Mouse (Mus musculus) heart, adult 2 months (tissue): ENCODE measurements around the gene Rtel1.

ENCODE experiments used
- CTCF ChIP-seq: fragments of 200-600 bp; IDR thresholded peaks from 2 replicates; pipeline ENCODE4 v1.8.1; 2022; ENCODE audit warnings: antibody characterized with exemption, mild to moderate bottlenecking, moderate library complexity
- POLR2A ChIP-seq: fragments of 200-500 bp; IDR thresholded peaks from 2 replicates; pipeline ENCODE4 v1.6.1; 2011; ENCODE audit warnings: mild to moderate bottlenecking, low read depth, low read length, control low read depth; ENCODE audit not compliant: insufficient read depth

- no peak for TF ChIP-seq CTCF
- no peak for TF ChIP-seq POLR2A
Measured at GRCm38 (mm10) chr2:181326098-181326497, 6.6 kb downstream of the Rtel1 start.
